Mouse (Mus musculus): Measurements from ENCODE around the gene Fam20c.

- TF ChIP-seq CTCF (IDR thresholded peaks at IDR 0.05; ENCODE audit: low read depth) (no peak), EP300 (IDR thresholded peaks at IDR 0.05; ENCODE audit: low read depth) (no peak)
Observed at GRCm38 (mm10) chr5:138707367-138707766, 46.9 kb upstream of the Fam20c start.

Measured in heart, postnatal 0 days (tissue).